Comparison of ENCODE assay signal across 8 mouse cellular contexts in the genomic region with DNA sequence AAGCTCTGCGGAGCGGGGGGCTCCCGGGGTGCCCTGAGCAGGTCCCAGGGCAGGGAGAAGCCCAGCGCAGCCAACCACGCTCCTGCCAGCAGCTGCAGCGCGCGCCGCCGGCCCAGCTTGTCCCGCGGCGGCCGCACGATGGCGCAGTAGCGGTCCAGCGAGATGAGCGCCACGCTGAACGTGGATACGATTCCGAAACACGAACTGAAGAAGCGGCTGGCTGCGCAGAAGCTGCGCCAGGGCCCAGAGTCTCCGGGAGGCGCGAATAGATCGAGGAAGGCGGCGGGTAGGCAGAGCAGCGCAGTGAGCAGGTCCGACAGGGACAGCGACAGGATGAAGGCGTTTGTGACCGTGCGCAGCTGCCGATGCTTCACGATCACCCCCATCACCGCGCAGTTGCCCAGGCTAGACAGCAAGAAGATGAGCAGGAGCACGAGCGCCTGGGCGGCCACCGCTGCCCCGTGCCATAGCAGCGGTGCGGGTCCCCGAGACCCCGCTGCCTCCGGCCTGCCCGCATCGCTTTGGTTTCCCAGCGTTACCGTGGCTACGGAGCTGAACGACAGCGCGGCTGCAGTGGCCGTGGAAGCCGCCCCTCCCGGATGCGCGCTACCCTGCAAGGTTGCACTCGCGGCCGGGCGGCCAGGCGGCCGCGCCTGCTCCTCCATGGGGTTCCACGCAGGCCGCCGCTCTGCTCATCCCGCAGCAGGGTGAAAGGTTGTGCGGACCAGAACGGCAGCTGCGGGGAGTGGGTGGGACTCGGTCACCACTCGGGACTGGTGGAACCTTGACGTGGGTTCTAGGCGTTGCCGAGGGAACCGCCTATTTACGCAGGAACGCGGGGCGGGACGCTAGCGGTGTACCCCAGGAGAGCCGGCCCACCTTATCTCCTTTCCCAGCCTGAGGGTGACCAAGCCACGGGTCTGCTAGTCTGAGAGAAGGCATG. TPM values are rescaled to one million over a fixed set of nuclear protein-coding genes. Genes with fewer than 3 reads are reported as not detected.
A peak's percentile ranks its signal among the peaks of the same experiment; 100 is the strongest.
DNase-seq lines count a peak whose midpoint lies in the region; ATAC-seq lines count a peak whose summit lies in the region.

Gene Gpr135, minus strand, starts transcription at position 799 of the 943 bp plus-strand sequence.

- H3K79me2 ChIP-seq in macrophage (ENCODE audit: inconsistent target) = no peaks in the 10 kb centered on the region

- peak; percentile 88 for DNase-seq in gastrocnemius, postnatal 10 days
- DNase-seq in induced T-regulatory cell, adult 2 months (ENCODE audit: low read depth) = peak; percentile 81
- DNase-seq in left cerebral cortex, adult 8-10 months (ENCODE audit: low spot score in 2 of 2) = peak; percentile 81 to 82
- peak; percentile 93 for DNase-seq in retina, postnatal 1 day
- DNase-seq in thymus, postnatal 36 days = peak; percentile 68 to 70

- peak within 1 kb of the TSS; percentile 7; the same call in 1 of the 2 replicates for H3K4me3 ChIP-seq in macrophage (ENCODE audit: inconsistent target)

- no peaks in the 10 kb centered on the region for H3K36me3 ChIP-seq in macrophage (ENCODE audit: inconsistent target)

- H3K27ac ChIP-seq in macrophage = no peak within 1 kb of the TSS

- 1% methylated on average over 78 of the region's 94 CpGs for WGBS in macrophage (ENCODE audit: missing documents)

- ATAC-seq in activated CD4-positive, CD25-positive, alpha-beta regulatory T cell, adult 4 months = peak; percentile 89
- ATAC-seq in common myeloid progenitor, adult 5-6 weeks (replicated peaks; ENCODE audit: low read depth, poor library complexity, severe bottlenecking) = peak; percentile 91

RNA-seq across cellular contexts. Expression of gene Gpr135, which starts in this region (rescaled TPM):
- polyA plus RNA-seq in activated CD4-positive, CD25-positive, alpha-beta regulatory T cell, adult 4 months (2017; shearing (Covaris generic)) = not detected
- total RNA-seq in common myeloid progenitor, adult 5-6 weeks (2017) = 0.19 TPM in 1 of 2 replicates, not detected in the other
- under 1 TPM; 0.47 to 0.90 TPM for total RNA-seq in gastrocnemius, postnatal 10 days (2021)
- total RNA-seq in left cerebral cortex, adult 8-10 months (2022) = 10 to 100 TPM; 13.7 to 16.2 (median 14.6) TPM
- not detected for total RNA-seq in macrophage (2018; cell fraction: chromatin; rRNA removed)
- total RNA-seq in macrophage (2018; cell fraction: cytosol; rRNA removed) = not detected
- total RNA-seq in macrophage (2018; cell fraction: nucleus; rRNA removed) = not detected
- not detected in 3 replicates for polyA plus RNA-seq in macrophage (2018)

Comparison
In these comparisons a context has a peak if more than half of its experiments do, and no peak if none do; other contexts are left out.
1. RNA of gene Gpr135 (total RNA-seq): 13.7 to 16.2 TPM in left cerebral cortex, adult 8-10 months; 0.47 to 0.90 TPM in gastrocnemius, postnatal 10 days and 0.19 TPM in common myeloid progenitor, adult 5-6 weeks; every median in the first group is over 4 times any median in the second.
2. Peak in ATAC-seq in activated CD4-positive, CD25-positive, alpha-beta regulatory T cell, adult 4 months; RNA of the gene not detected or under 1 TPM.
3. Peak in ATAC-seq in common myeloid progenitor, adult 5-6 weeks; RNA of the gene not detected or under 1 TPM.
4. Peak in DNase-seq in gastrocnemius, postnatal 10 days; RNA of the gene not detected or under 1 TPM.
5. Peak in every context shown above with its lines, with median percentiles within 50 percentile points of each other: DNase-seq.